Mouse (Mus musculus) midbrain, embryonic 15.5 days (tissue): ENCODE data around the gene Plekhd1. TPM values are rescaled to one million over a fixed set of nuclear protein-coding genes. Genes with fewer than 3 reads are reported as not detected.

ENCODE experiments used
- ATAC-seq: fragments of 200-750 bp; cut with Nextera tagmentation; replicated peaks from 2 replicates; pipeline ENCODE4 v1.8.0; 2017; ENCODE audit warnings: moderate TSS enrichment
- H3K27ac ChIP-seq: fragments of 300-500 bp; sonication (generic); 2 replicates; pipeline ENCODE4 v1.5.1; 2015; ENCODE audit warnings: mild to moderate bottlenecking, inconsistent platforms
- H3K27me3 ChIP-seq: fragments of 300-500 bp; sonication (generic); replicated peaks from 2 replicates; pipeline ENCODE4 v1.6.1; 2015; ENCODE audit warnings: inconsistent platforms
- H3K36me3 ChIP-seq: fragments of 300-500 bp; sonication (generic); replicated peaks from 2 replicates; pipeline ENCODE4 v1.6.1; 2015; ENCODE audit warnings: inconsistent platforms
- H3K4me1 ChIP-seq: fragments of 300-500 bp; sonication (generic); 2 replicates; pipeline ENCODE4 v1.6.1; 2015; ENCODE audit warnings: inconsistent platforms
- H3K4me2 ChIP-seq: fragments of 300-500 bp; sonication (generic); 2 replicates; pipeline ENCODE4 v1.6.1; 2015; ENCODE audit warnings: inconsistent platforms, mild to moderate bottlenecking, moderate library complexity
- H3K4me3 ChIP-seq: fragments of 300-500 bp; sonication (generic); 2 replicates; pipeline ENCODE4 v1.5.1; 2015; ENCODE audit warnings: mild to moderate bottlenecking, inconsistent platforms
- H3K9ac ChIP-seq: fragments of 300-500 bp; sonication (generic); 2 replicates; pipeline ENCODE4 v1.6.1; 2015; ENCODE audit warnings: mild to moderate bottlenecking, inconsistent platforms
- H3K9me3 ChIP-seq: fragments of 300-500 bp; sonication (generic); 2 replicates; pipeline ENCODE4 v1.6.1; 2016; ENCODE audit warnings: inconsistent platforms
- WGBS: fragments of 180-500 bp; shearing (Covaris S2); methylation state at CpG from one replicate; pipeline ENCODE4 v1.1.7; 2015; ENCODE audit warnings: mixed read lengths; 5-methylcytosine and 5-hydroxymethylcytosine counted together
- polyA plus RNA-seq: library from polyadenylated mRNA; unstranded; fragments of >200 nt; fragmentation: Nextera tagmentation; extraction: Ambion mirVana; gene quantifications from 2 replicates; pipeline ENCODE4 v1.2.1, GENCODE M21; 2015

Gene Plekhd1
- polyA plus RNA-seq, 1 experiment from 2014 or later = 3.3 TPM

DNA sequence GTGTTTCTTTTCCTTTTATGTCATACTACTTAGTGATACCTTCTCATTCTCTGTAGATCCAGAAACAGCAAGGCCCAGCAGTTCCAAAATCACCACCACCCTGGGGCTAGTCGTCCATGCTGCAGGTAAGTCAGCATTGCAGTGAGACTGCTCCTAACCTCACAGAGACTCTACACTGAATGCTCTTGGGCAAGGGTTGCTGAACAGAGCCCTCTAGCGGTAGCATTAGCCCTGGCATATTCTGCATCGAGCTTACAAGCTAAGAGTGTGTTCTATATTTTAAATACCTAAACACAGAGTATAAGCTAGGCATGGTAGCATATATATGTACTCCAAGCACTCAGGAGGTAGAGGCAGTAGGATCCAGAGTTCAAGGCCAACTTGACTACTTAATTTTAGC is 19.2 kb upstream of the Plekhd1 start:
- Histone ChIP-seq H3K9me3 (no peaks in the 10 kb centered on the region), H3K27me3 (no peaks in the 10 kb centered on the region), H3K27ac (no peak overlapping the region), H3K36me3 (peaks cover 25% of the 10 kb centered on the region), H3K4me2 (no peak overlapping the region), H3K9ac (no peak overlapping the region), H3K4me1 (no peaks in the 10 kb centered on the region), H3K4me3 (no peak overlapping the region)
- ATAC-seq = no peak
- 17% methylated on average over 3 of the region's 3 CpGs for WGBS

DNA sequence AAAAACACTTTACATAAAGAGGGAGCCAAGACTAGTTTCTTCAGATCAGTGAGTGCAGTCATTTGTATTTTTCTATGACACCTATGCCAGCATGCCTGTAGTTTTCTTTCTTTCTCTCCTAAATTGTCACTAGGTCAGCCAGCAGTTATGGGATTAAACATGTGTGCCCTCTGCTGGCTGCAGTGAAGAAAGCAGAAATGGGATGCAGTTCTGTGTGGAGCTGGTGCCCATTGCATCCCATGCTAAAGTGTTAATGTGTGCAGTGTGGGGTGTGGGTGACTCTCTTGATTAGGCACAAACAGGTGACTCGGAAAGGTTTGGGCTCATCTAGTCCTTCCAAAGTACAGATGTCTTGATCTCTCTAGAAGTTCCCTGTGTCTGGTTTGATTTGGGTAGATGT is 11.1 kb upstream of the Plekhd1 start:
- 0 out of 2 replicates have a peak, but pooled peaks have one; percentile 17 for ATAC-seq
- no peak overlapping the region for H3K4me2 ChIP-seq

DNA sequence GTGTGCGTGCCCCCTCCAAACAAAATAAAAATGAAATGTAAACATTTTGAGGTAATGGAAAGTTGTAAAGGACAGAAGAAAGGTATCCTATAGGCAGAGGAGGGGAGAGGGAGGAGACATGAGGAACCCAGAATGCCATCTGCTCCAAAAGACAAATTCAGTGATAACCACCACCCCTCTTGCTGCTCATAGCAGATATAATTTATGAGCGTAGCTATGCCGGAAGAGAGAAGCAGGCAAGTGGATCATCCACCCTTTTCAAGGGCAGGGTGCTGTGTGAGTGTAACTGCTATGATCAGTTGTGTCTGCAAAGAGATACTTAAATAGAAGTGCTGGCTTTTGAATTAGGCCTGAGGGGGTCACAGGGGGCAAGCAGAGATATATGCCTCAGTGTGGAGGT is 8.8 kb upstream of the Plekhd1 start:
- WGBS = 94% methylated on average over 3 of the region's 3 CpGs
- Histone ChIP-seq H3K27me3 (no peaks in the 10 kb centered on the region), H3K9ac (no peak overlapping the region), H3K4me3 (no peak overlapping the region), H3K4me2 (no peak overlapping the region), H3K4me1 (no peaks in the 10 kb centered on the region), H3K27ac (no peak overlapping the region), H3K9me3 (no peaks in the 10 kb centered on the region), H3K36me3 (no peaks in the 10 kb centered on the region)
- ATAC-seq = no peak

More for the DNA sequence above, 11.1 kb upstream of the Plekhd1 start:
- Histone ChIP-seq H3K9ac (no peak overlapping the region), H3K4me1 (no peaks in the 10 kb centered on the region), H3K4me3 (no peak overlapping the region), H3K36me3 (peaks cover 5% of the 10 kb centered on the region), H3K9me3 (no peaks in the 10 kb centered on the region), H3K27ac (no peak overlapping the region), H3K27me3 (no peaks in the 10 kb centered on the region)
- 86% methylated on average over 1 of the region's 1 CpGs for WGBS

DNA sequence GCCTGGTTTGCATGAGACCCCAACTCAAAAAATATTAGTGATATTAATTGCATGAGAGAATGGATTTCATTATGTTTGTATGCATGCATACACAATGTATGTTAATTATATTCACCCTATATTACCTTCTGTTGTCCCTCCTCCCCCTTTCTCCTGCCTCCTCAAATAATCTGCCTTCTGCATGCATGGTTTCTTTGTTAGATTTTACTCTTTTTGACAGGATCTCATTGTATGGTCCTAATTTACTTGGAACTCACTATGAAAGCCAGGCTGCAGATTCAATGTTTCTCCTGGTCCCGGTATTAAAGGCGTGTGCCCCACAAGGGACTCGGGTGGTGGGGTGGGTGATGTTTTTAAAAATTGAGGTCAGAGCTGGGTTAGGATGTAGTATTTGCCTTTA is 8.1 kb upstream of the Plekhd1 start:
- Histone ChIP-seq H3K9me3 (no peaks in the 10 kb centered on the region), H3K27ac (no peak overlapping the region), H3K4me2 (no peak overlapping the region), H3K27me3 (no peaks in the 10 kb centered on the region), H3K36me3 (no peaks in the 10 kb centered on the region), H3K9ac (no peak overlapping the region), H3K4me3 (no peak overlapping the region), H3K4me1 (no peaks in the 10 kb centered on the region)
- 71% methylated on average over 3 of the region's 3 CpGs for WGBS
- no peak for ATAC-seq

DNA sequence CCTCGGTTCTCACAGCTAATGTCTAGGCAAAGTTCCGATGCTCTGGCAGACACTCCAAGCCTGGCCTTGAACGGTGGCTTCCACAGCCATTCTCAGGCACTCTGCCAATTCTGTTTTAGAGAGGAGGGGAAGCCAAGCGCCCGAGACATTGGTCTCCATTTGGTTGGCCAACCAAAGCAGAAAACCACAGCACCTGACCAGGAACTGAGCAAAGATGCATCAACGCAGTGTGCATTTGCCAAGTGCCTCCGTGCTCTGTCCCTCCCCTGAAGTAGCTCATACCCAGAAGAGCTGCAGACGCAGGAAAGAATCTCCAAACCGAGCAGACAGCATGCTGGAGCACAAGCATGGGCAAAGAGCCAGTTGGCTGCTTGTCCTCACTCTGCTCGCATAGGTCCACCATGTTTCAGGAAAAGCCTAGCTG is 4.6 kb upstream of the Plekhd1 start:
- 70% methylated on average over 10 of the region's 10 CpGs for WGBS
- H3K36me3 ChIP-seq = no peaks in the 10 kb centered on the region
- H3K9ac ChIP-seq = no peak overlapping the region
- no peak overlapping the region for H3K4me3 ChIP-seq
- H3K27me3 ChIP-seq = peaks cover 24% of the 10 kb centered on the region
- no peak overlapping the region for H3K27ac ChIP-seq
- no peaks in the 10 kb centered on the region for H3K9me3 ChIP-seq
- ATAC-seq = no peak
- no peak overlapping the region for H3K4me2 ChIP-seq
- peaks cover 13% of the 10 kb centered on the region for H3K4me1 ChIP-seq

DNA sequence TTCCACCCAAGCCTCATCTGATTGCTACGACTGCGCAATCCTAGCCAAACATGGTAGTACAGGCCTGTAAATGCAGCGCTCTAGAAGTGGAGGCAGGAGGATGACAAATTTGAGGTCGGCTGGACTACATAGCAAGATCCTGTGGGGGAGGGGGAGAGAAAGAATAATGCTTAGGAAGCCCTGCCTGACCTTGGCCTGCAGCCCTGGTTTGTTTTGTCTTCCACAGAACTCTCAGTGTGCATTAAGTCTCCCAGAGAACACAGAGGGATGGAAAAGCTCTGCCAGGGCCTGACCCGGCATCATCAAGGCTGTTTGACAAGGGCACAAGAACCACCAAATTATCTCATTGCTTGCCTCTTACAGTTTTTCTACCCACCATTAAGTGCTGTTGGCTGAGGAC is 2.7 kb upstream of the Plekhd1 start:
- H3K27me3 ChIP-seq = peaks cover 39% of the 10 kb centered on the region

DNA sequence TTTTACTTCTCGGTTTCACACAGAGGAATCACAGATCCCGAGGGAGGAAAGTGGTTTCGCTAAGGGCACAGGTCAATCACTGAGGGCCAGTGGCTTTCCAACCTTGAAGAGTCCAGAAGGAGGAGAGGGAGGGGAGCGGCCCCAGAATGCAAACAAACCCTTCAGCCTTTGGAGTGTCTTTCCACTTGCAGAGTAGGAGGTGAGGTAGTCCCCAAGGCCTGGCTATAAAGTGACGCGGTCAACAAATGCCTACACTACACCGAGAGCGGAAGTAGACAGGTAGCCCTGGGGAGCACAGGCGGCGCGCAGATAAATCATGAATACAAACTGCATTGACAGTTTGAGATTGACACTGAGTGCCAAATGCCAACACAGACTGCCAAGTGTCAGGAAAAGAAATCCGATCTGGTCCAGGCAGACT is 710 bp upstream of the Plekhd1 start:
- H3K4me1 ChIP-seq = peaks cover 19% of the 10 kb centered on the region
- H3K27me3 ChIP-seq = peaks cover 42% of the 10 kb centered on the region
- ATAC-seq = no peak
- H3K4me3 ChIP-seq = no peak overlapping the region
- H3K36me3 ChIP-seq = no peaks in the 10 kb centered on the region
- H3K9me3 ChIP-seq = no peaks in the 10 kb centered on the region
- 12% methylated on average over 12 of the region's 12 CpGs for WGBS
- no peak overlapping the region for H3K27ac ChIP-seq
- peak overlapping the region; percentile 64 for H3K4me2 ChIP-seq
- H3K9ac ChIP-seq = no peak overlapping the region

More for the DNA sequence above, 2.7 kb upstream of the Plekhd1 start:
- Histone ChIP-seq H3K4me3 (no peak overlapping the region), H3K27ac (no peak overlapping the region), H3K4me2 (no peak overlapping the region), H3K9ac (no peak overlapping the region), H3K36me3 (no peaks in the 10 kb centered on the region), H3K9me3 (no peaks in the 10 kb centered on the region), H3K4me1 (peaks cover 19% of the 10 kb centered on the region)
- no peak for ATAC-seq
- 60% methylated on average over 5 of the region's 5 CpGs for WGBS

DNA sequence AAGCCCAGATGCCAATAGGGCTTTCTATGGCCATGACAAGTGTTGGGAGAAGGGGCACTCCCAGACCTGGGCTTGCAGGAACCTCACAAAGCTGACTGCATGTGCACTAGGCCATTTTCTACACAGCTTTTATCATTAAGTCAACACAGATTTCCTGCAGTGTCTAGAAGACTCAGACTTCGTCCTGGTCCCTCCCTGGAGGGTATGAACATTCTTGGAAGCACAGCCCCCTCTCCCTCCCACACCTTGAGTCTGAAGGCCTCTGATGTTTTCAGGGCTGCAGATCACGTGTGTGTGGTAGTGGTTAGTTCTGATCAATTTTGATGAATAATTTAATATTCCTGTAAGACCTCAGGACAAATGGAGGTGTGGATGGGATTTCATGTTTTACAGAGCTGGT is 1.3 kb downstream of the Plekhd1 start:
- Histone ChIP-seq H3K27me3 (peaks cover 42% of the 10 kb centered on the region), H3K4me3 (no peak overlapping the region), H3K9me3 (no peaks in the 10 kb centered on the region), H3K9ac (no peak overlapping the region), H3K4me1 (peaks cover 19% of the 10 kb centered on the region), H3K27ac (no peak overlapping the region), H3K36me3 (no peaks in the 10 kb centered on the region), H3K4me2 (no peak overlapping the region)
- 49% methylated on average over 2 of the region's 2 CpGs for WGBS
- ATAC-seq = 0 out of 2 replicates have a peak, but pooled peaks have one; percentile 42

DNA sequence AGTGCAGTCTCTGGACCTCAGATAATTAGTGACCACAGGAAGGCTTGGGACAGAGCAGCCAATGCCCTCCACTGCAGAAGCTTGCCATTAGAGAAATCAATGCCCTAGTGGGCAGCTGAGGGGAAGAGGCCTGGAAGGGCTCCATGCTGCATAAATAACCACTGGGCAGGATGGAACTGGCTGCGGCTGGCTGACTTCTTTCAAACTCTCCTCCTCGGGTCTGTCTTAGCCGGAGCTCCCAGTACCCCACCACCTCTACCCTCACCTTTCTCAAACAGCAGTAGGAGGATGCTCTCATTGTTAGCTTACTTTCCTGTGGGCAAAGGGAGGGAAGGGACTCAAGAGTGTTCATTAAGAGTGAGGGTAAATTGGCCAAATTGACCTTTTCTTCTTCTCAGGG is 2.6 kb downstream of the Plekhd1 start:
- H3K9me3 ChIP-seq = no peaks in the 10 kb centered on the region
- peaks cover 42% of the 10 kb centered on the region for H3K27me3 ChIP-seq
- peaks cover 19% of the 10 kb centered on the region for H3K4me1 ChIP-seq
- no peak overlapping the region for H3K27ac ChIP-seq
- H3K36me3 ChIP-seq = no peaks in the 10 kb centered on the region
- ATAC-seq = no peak
- 48% methylated on average over 3 of the region's 3 CpGs for WGBS
- no peak overlapping the region for H3K9ac ChIP-seq
- H3K4me2 ChIP-seq = no peak overlapping the region
- no peak overlapping the region for H3K4me3 ChIP-seq

DNA sequence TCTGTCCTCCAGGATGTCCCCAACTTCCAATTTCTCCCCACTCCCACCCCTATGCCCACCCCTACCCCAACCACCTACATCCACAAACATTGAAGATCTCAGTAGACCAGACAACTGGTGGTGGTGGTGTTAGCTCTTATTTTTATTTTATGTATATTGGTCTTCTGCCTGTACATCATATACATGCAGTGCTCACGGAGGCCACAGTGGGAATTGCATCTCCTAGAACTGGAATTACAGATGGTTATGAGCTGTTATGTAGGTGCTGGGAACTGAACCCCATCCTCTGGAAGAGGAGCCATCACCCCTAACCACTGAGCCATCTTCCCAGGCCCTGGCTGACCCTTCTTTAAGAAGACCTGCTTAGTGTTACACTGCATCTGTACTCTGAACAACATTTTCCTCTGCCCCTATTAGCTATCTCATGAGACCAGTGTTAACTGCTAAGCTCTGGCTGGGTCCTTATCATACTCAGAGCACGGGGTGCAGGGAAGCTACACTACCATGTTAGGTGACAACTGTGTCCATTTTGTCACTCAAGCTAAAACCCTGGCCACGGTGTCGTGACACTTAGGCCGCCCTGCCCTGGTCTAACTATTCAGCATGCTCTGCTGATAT is 6.2 kb downstream of the Plekhd1 start:
- H3K4me3 ChIP-seq = no peak overlapping the region
- no peaks in the 10 kb centered on the region for H3K4me1 ChIP-seq
- no peak overlapping the region for H3K27ac ChIP-seq
- no peak for ATAC-seq
- H3K9me3 ChIP-seq = no peaks in the 10 kb centered on the region
- no peak overlapping the region for H3K4me2 ChIP-seq
- H3K27me3 ChIP-seq = peaks cover 10% of the 10 kb centered on the region
- H3K9ac ChIP-seq = no peak overlapping the region
- H3K36me3 ChIP-seq = no peaks in the 10 kb centered on the region
- WGBS = 93% methylated on average over 5 of the region's 5 CpGs

DNA sequence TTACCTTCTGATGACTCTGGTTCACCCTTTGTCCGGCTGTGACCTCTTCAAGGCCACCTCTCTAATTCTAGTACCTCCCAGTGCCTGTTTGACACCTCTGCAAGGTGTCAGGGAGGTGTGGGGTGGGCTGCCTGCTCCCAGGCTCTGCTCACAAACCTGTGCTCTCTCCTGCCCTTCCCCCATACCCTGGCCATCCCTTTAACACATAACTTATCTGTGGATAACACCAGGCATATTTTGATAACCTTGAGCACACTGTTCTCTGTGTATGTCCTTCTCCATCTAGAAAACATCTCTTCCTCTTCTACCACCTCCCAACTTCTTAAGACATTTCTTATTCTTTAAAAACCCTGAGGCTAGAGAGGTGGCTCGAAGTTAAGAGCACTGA is 6.7 kb downstream of the Plekhd1 start:
- H3K27ac ChIP-seq = no peak overlapping the region
- WGBS = 70% methylated on average over 2 of the region's 2 CpGs
- no peak for ATAC-seq

DNA sequence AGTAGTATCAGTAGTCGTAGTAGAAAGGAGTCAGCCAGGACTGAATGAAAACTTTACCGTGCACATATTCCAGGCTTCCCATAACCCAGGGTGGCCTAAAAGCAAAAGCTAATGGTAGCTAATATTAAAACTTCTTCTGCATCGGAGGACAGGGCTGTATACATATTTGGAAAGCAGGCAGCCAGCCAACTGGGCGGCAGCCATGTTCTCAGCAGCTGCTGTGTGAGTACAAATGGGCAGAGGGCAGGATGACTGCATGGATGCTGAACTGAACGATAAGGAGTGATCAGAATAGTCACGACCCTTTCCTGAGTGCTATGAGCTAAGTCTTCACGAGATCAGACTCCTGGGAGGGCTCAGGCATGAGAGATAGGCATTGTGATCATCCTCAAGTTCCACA is 8.9 kb downstream of the Plekhd1 start:
- Histone ChIP-seq H3K27ac (no peak overlapping the region), H3K4me2 (no peak overlapping the region), H3K9ac (no peak overlapping the region), H3K36me3 (no peaks in the 10 kb centered on the region), H3K4me3 (no peak overlapping the region), H3K4me1 (no peaks in the 10 kb centered on the region), H3K27me3 (no peaks in the 10 kb centered on the region), H3K9me3 (no peaks in the 10 kb centered on the region)
- ATAC-seq = no peak
- 82% methylated on average over 7 of the region's 7 CpGs for WGBS

More for the DNA sequence above, 6.7 kb downstream of the Plekhd1 start:
- no peaks in the 10 kb centered on the region for H3K36me3 ChIP-seq
- H3K9ac ChIP-seq = no peak overlapping the region
- H3K4me1 ChIP-seq = no peaks in the 10 kb centered on the region
- 0 out of 2 replicates have a peak, but pooled peaks cover 5% of the 10 kb centered on the region for H3K27me3 ChIP-seq
- no peak overlapping the region for H3K4me2 ChIP-seq
- no peaks in the 10 kb centered on the region for H3K9me3 ChIP-seq
- no peak overlapping the region for H3K4me3 ChIP-seq

DNA sequence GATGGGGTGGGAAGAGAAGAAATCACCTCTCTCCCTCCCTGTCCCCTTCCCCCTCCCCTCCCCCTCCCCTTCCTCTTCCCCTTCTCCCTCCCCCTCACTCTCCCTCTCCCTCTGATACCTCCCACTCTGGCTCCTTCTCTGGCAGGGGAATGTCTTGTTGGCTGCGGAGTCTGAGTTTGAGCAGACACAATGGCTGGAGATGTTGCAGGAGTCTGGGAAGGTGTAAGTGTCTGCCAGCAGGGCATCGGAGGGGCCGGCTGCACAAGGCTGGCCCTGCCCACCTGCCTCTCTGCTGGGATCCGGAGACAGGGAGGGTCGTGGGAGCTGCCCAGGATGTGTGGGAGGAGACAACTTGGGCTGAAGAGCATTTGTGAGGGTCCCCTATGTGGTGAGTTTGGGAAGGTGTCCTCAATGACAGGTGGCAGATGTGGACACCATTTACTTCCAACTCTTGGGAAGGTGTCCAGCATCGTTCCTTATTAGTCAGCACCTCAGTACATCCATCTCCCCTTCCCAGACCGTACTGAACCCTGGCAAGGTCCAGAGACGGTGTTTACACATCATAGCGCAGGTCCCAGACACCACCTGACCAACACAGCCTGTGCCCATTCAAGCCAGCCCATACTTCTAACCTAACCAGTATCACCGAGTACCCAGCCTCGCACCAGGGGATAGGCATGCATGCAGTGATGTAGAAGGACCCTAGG is 14.0 kb downstream of the Plekhd1 start:
- no peak overlapping the region for H3K27ac ChIP-seq
- WGBS = 59% methylated on average over 11 of the region's 11 CpGs
- ATAC-seq = no peak

More for the DNA sequence above, 14.0 kb downstream of the Plekhd1 start:
- Histone ChIP-seq H3K27me3 (no peaks in the 10 kb centered on the region), H3K4me3 (no peak overlapping the region), H3K4me1 (no peaks in the 10 kb centered on the region; the same call in 1 of the 2 replicates), H3K9ac (no peak overlapping the region), H3K9me3 (no peaks in the 10 kb centered on the region), H3K36me3 (no peaks in the 10 kb centered on the region), H3K4me2 (no peak overlapping the region)
